Mouse (Mus musculus): ENCODE data around the gene Apol7c. TPM values are rescaled to one million over a fixed set of nuclear protein-coding genes. Genes with fewer than 3 reads are reported as not detected.
"Not testable (repeated sequence)": the region's sequence is repeated elsewhere in the genome, so short reads cannot be mapped to it uniquely, and the experiment has no call there.

Gene Apol7c
- polyA plus RNA-seq (2015; fragmentation: Nextera tagmentation; extraction: Ambion mirVana), result not detected in 2 replicates

- H3K4me3 ChIP-seq, result no peak within 1 kb of the TSS
Observed at GRCm38 (mm10) chr15:77533216-77533615, at the start of gene Apol7c. Apol7c (minus strand) TSS chr15:77533316.

GRCm38 (mm10) chr15:77581681-77582080 is 48.6 kb upstream of the Apol7c start:
- Histone ChIP-seq H3K27ac (no peak overlapping the region), H3K4me1 (no peaks in the 10 kb centered on the region), H3K36me3 (replicated peaks) (no peaks in the 10 kb centered on the region), H3K9me3 (no peaks in the 10 kb centered on the region), H3K27me3 (replicated peaks) (no peaks in the 10 kb centered on the region), H3K4me3 (no peak overlapping the region), H3K9ac (no peak overlapping the region), H3K4me2 (no peak overlapping the region)
- ATAC-seq (replicated peaks), result no peak
- 41% methylated on average over 1 of the region's 1 CpGs for WGBS

More at GRCm38 (mm10) chr15:77533216-77533615, at the start of gene Apol7c:
- no peak within 1 kb of the TSS for H3K9ac ChIP-seq
- H3K9me3 ChIP-seq, result no peaks in the 10 kb centered on the region
- H3K27me3 ChIP-seq (replicated peaks), result no peaks in the 10 kb centered on the region
- no peak within 1 kb of the TSS for H3K27ac ChIP-seq
- H3K4me2 ChIP-seq, result no peak within 1 kb of the TSS
- no peaks in the 10 kb centered on the region for H3K36me3 ChIP-seq (replicated peaks)
- ATAC-seq (replicated peaks), result no peak
- H3K4me1 ChIP-seq, result no peaks in the 10 kb centered on the region

- H3K4me1 ChIP-seq, result no peaks in the 10 kb centered on the region
- 93% methylated on average over 4 of the region's 4 CpGs for WGBS
- no peak for ATAC-seq (replicated peaks)
Observed at GRCm38 (mm10) chr15:77579311-77579710, 46.2 kb upstream of the Apol7c start.

GRCm38 (mm10) chr15:77578801-77579200 is 45.7 kb upstream of the Apol7c start:
- Histone ChIP-seq H3K4me3 (no peak overlapping the region), H3K27ac (no peak overlapping the region), H3K27me3 (replicated peaks) (no peaks in the 10 kb centered on the region), H3K9ac (no peak overlapping the region), H3K36me3 (replicated peaks) (no peaks in the 10 kb centered on the region), H3K4me1 (no peaks in the 10 kb centered on the region), H3K9me3 (no peaks in the 10 kb centered on the region), H3K4me2 (no peak overlapping the region)
- 89% methylated on average over 2 of the region's 2 CpGs for WGBS
- ATAC-seq (replicated peaks), result no peak

More at GRCm38 (mm10) chr15:77579311-77579710, 46.2 kb upstream of the Apol7c start:
- Histone ChIP-seq H3K9me3 (no peaks in the 10 kb centered on the region), H3K36me3 (replicated peaks) (no peaks in the 10 kb centered on the region), H3K4me2 (no peak overlapping the region), H3K4me3 (no peak overlapping the region), H3K27ac (no peak overlapping the region), H3K9ac (no peak overlapping the region), H3K27me3 (replicated peaks) (no peaks in the 10 kb centered on the region)

DNA sequence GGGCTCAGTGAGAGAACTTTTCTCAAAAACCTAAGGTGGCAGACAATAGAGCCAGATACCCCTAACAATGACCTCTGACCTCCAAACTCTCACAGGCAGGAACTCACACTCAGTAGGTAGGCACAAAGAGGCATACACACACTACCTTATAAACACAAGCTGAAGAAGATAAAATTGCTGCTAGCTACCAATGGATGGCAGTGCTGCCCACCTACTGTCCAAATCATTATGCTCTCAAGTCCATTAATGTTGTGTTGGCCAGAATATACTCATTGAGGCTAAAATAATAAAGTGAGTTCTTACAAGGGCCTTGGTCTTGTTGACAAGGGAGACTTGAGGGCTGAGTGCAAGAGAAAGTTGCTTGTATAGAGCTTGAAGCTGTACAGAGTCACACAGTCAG is 30.1 kb upstream of the Apol7c start:
- ATAC-seq (replicated peaks), result no peak
- Histone ChIP-seq H3K36me3 (replicated peaks) (no peaks in the 10 kb centered on the region), H3K9ac (no peak overlapping the region), H3K9me3 (no peaks in the 10 kb centered on the region), H3K4me2 (no peak overlapping the region), H3K27me3 (replicated peaks) (no peaks in the 10 kb centered on the region), H3K4me1 (no peaks in the 10 kb centered on the region), H3K4me3 (no peak overlapping the region), H3K27ac (no peak overlapping the region)

- no peaks in the 10 kb centered on the region for H3K4me1 ChIP-seq
- H3K27me3 ChIP-seq (replicated peaks), result no peaks in the 10 kb centered on the region
- no peak within 1 kb of the TSS for H3K4me2 ChIP-seq
- no peak within 1 kb of the TSS for H3K9ac ChIP-seq
- no peaks in the 10 kb centered on the region for H3K9me3 ChIP-seq
- ATAC-seq (replicated peaks), result no peak
- H3K27ac ChIP-seq, result no peak within 1 kb of the TSS
- no peak within 1 kb of the TSS for H3K4me3 ChIP-seq
- H3K36me3 ChIP-seq (replicated peaks), result no peaks in the 10 kb centered on the region
Observed at GRCm38 (mm10) chr15:77561792-77562191, 28.7 kb upstream of the Apol7c start, which contains the start of gene 1700025B11Rik. 1700025B11Rik (minus strand) TSS chr15:77561892.

- not testable (repeated sequence) for H3K27me3 ChIP-seq (replicated peaks); ATAC-seq (replicated peaks); H3K4me3 ChIP-seq; H3K4me2 ChIP-seq; H3K9me3 ChIP-seq; H3K4me1 ChIP-seq; H3K9ac ChIP-seq; H3K27ac ChIP-seq; H3K36me3 ChIP-seq (replicated peaks)
- WGBS, result 33% methylated on average over 1 of the region's 1 CpGs
Observed at GRCm38 (mm10) chr15:77539221-77539620, 6.1 kb upstream of the Apol7c start.

DNA sequence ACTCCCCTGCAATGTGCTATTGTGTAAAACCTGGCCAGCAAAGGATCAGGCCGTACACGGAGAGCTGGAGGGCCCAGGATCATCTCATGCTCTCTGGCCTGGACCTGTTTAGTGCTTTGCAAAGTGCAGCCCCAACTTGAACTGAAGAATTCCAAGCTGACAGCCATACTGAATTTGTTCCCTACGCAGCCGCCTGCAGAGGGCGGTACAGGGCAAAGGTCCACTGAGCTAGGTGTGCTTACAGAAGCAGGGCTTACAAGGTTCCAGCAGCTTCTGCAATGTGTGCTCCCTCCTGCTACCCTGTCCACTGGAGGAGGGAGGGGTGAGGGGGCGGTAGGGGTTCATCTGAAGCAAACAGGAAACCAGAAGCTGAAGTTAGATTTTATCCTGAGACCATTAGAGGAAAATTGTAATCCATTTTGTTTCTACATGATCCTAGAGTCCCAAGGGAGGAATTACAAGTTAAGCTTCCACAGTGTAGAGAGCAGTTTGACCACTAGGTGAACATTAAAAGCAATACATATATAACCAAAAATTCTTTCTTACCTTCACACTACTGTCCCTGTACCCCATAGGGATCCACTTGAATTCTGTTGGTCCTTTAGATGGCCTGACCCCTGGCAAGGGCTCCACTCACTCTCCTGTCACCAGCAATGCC is 9.8 kb downstream of the Apol7c start:
- H3K4me3 ChIP-seq, result not testable (repeated sequence)

DNA sequence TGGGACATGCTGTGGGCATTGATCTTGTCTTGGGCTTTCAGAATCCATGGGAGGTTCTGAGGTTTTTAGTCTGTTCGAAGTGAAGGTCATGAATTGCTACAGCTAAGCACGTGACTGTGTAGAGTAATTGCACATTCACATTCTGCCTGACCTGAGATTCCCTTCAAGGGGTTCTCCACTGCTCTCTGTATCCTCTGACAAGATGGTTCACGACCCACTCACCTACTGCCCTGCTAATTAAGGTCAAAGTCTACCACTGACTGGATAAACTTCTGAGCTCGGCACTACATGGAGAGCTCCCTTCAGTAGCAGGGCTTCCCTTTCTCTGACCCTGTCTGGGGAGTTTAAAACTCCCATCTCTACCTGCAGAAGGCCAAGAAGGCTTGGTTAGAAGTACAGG is 12.5 kb downstream of the Apol7c start:
- WGBS, result 66% methylated on average over 4 of the region's 4 CpGs
- H3K36me3 ChIP-seq (replicated peaks); ATAC-seq (replicated peaks); H3K9me3 ChIP-seq; H3K4me2 ChIP-seq; H3K27me3 ChIP-seq (replicated peaks); H3K4me1 ChIP-seq; H3K27ac ChIP-seq; H3K9ac ChIP-seq; H3K4me3 ChIP-seq: not testable (repeated sequence)

More for the DNA sequence above, 9.8 kb downstream of the Apol7c start:
- H3K36me3 ChIP-seq (replicated peaks); H3K9ac ChIP-seq; H3K9me3 ChIP-seq; ATAC-seq (replicated peaks); H3K27ac ChIP-seq; H3K4me1 ChIP-seq; H3K27me3 ChIP-seq (replicated peaks); H3K4me2 ChIP-seq: not testable (repeated sequence)
- 19% methylated on average over 6 of the region's 6 CpGs for WGBS

- not testable (repeated sequence) for H3K9me3 ChIP-seq; H3K27me3 ChIP-seq (replicated peaks); H3K36me3 ChIP-seq (replicated peaks); H3K4me1 ChIP-seq; ATAC-seq (replicated peaks); H3K9ac ChIP-seq; H3K27ac ChIP-seq; H3K4me3 ChIP-seq; H3K4me2 ChIP-seq
Observed at GRCm38 (mm10) chr15:77507966-77508365, 25.1 kb downstream of the Apol7c start, which contains the start of gene Apol11a. Apol11a (plus strand) TSS chr15:77508271.

DNA sequence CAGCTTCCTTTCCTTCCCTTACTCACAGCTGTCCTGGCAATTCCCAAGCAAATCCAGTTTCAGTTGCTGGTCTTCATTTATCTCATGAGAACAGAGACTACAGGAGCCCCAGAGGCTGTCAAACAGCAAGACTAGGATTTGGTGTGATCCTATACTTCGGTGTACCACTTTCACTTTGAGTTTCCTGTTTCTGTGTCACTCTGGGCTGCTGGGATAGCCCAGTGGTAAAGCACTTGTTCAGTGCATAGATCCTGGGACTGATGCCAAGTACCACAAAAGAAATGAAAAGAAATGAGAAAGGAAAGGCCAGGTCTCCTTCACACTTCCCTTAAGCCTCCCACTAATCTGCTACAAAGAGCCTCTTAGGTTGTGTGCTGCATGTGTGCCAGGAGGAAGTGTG is 38.4 kb downstream of the Apol7c start:
- H3K9ac ChIP-seq, result not testable (repeated sequence)

GRCm38 (mm10) chr15:77493181-77493580 is 39.9 kb downstream of the Apol7c start:
- not testable (repeated sequence) for H3K27me3 ChIP-seq (replicated peaks); H3K9ac ChIP-seq; H3K4me2 ChIP-seq; H3K4me1 ChIP-seq; H3K4me3 ChIP-seq; H3K36me3 ChIP-seq (replicated peaks); H3K9me3 ChIP-seq; ATAC-seq (replicated peaks); H3K27ac ChIP-seq
- no CpG with 5 or more reads among the region's 1 CpGs for WGBS

More for the DNA sequence above, 38.4 kb downstream of the Apol7c start:
- not testable (repeated sequence) for H3K36me3 ChIP-seq (replicated peaks); H3K9me3 ChIP-seq; H3K4me1 ChIP-seq; H3K4me3 ChIP-seq; H3K27me3 ChIP-seq (replicated peaks); H3K27ac ChIP-seq; H3K4me2 ChIP-seq; ATAC-seq (replicated peaks)
- WGBS, result 65% methylated on average over 1 of the region's 1 CpGs

- Histone ChIP-seq H3K4me1 (no peaks in the 10 kb centered on the region), H3K27me3 (replicated peaks) (no peaks in the 10 kb centered on the region), H3K4me2 (no peak overlapping the region), H3K27ac (no peak overlapping the region), H3K9me3 (no peaks in the 10 kb centered on the region), H3K9ac (no peak overlapping the region), H3K4me3 (no peak overlapping the region), H3K36me3 (replicated peaks) (no peaks in the 10 kb centered on the region)
- 73% methylated on average over 4 of the region's 4 CpGs for WGBS
- ATAC-seq (replicated peaks), result no peak
Observed at GRCm38 (mm10) chr15:77482140-77482794, 50.8 kb downstream of the Apol7c start.
